Comparison of ENCODE assay signal across 8 mouse cellular contexts in the genomic region with DNA sequence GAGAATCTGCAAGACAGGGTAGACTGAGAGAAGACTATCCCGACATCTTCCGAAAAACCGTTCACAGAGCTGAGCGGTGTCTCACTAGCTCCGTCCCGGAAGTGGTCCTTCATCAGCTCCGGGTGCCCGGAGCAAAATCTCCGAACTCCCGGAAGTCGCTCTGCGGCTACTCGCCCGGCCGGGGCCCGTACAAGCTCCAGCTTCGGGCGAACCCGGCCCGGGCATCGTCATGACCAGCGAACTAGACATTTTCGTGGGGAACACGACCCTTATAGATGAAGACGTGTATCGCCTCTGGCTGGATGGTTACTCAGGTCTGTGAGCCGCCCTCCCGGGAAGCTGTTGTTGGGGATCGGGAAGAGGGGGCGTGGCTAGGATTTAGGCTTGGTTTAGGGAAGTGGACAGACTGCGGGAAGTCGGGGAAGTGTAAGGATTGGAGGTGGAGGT. TPM values are rescaled to one million over a fixed set of nuclear protein-coding genes. Genes with fewer than 3 reads are reported as not detected.
DNase-seq lines count a peak whose midpoint lies in the region; ATAC-seq lines count a peak whose summit lies in the region.

A gene (plus strand): TSS at position 151 of the 447 bp plus-strand sequence.

- peak; percentile 60 for ATAC-seq in inflammation-experienced regulatory T-cells, adult 6 months

- DNase-seq in adipocyte (ENCODE audit: low spot score), result peak; percentile 89
- DNase-seq in embryo, embryonic 10 days (ENCODE audit: low spot score), result peak; percentile 88
- peak; percentile 89 for DNase-seq in gastrocnemius, postnatal 14 days
- DNase-seq in left cerebral cortex, postnatal 14 days (ENCODE audit: low spot score in 2 of 2), result peak; percentile 89
- peak; percentile 91 for DNase-seq in mesoderm, embryonic 11.5 days (ENCODE audit: low read depth, low spot score)
- peak; percentile 73 to 79 for DNase-seq in right cerebral cortex, postnatal 36 days (ENCODE audit: low spot score in 2 of 2)
- peak; percentile 86 for DNase-seq in yolk sac, embryonic 10.5 days (ENCODE audit: low spot score)

- intact Hi-C loops in gastrocnemius, postnatal 14 days (cut with DNase I; ENCODE audit: low total_unique reads), result no loop called here
- intact Hi-C loops in left cerebral cortex, postnatal 14 days (cut with DNase I), result loop anchor here (2.0 to 5.0 kb wide), 2 partner anchors 28 to 107 kb away; a partner anchor contains a TSS

RNA-seq across cellular contexts. Expression of the gene that starts here (rescaled TPM):
- 10 to 100 TPM; 42.0 to 44.8 TPM for total RNA-seq in gastrocnemius, postnatal 14 days (2021)
- 100 to 1,000 TPM in 2 of 3 experiments, 10 to 100 TPM in 1; 64.2 to 112 (median 105) TPM for polyA plus RNA-seq in inflammation-experienced regulatory T-cells, adult 6 months (2017; shearing (Covaris generic))
- total RNA-seq in left cerebral cortex, postnatal 14 days (2021), result 10 to 100 TPM; 82.9 to 86.6 TPM

Comparison
In these comparisons a context has a peak if more than half of its experiments do, and no peak if none do; other contexts are left out.
1. Peak in every context shown above with its lines: DNase-seq and ATAC-seq.